Mouse (Mus musculus): Measurements from ENCODE around the gene Eif4a3.

- TF ChIP-seq CTCF (IDR thresholded peaks at IDR 0.05; ENCODE audit: insufficient read depth, low read length) (peak; percentile 54; the same call in 1 of the 2 replicates), POLR2A (IDR thresholded peaks at IDR 0.05; ENCODE audit: borderline replicate concordance, extremely low read depth, low read depth, low read length) (no peak)
Measured at GRCm38 (mm10) chr11:119339637-119340036, 39.7 kb upstream of the Eif4a3 start.
